Mouse (Mus musculus): ENCODE results near the gene Rwdd2b.

- no peak for TF ChIP-seq ZC3H11A (IDR thresholded peaks at IDR 0.05; ENCODE audit: borderline replicate concordance, low read depth, low read length)
- TF ChIP-seq MAFK (IDR thresholded peaks at IDR 0.05; ENCODE audit: insufficient read depth, low read depth, low read length): no peak
- no peak for TF ChIP-seq CHD2 (IDR thresholded peaks at IDR 0.05; ENCODE audit: low read depth, low read length)
- TF ChIP-seq ZNF384 (IDR thresholded peaks at IDR 0.05; ENCODE audit: low read depth, low read length): no peak
- TF ChIP-seq HCFC1 (IDR thresholded peaks at IDR 0.05; ENCODE audit: borderline replicate concordance, insufficient read depth, low read length): no peak
Observed at GRCm38 (mm10) chr16:87443245-87443644, 2.9 kb upstream of the Rwdd2b start.

Measured in ES-E14 (cell line).